Mouse (Mus musculus) lung, postnatal 0 days (tissue): ENCODE results near the gene Rev1.

Source experiments
- CTCF ChIP-seq: IDR thresholded peaks from 2 replicates; pipeline ENCODE4 v1.5.1; 2016; ENCODE audit warnings: antibody characterized with exemption, mild to moderate bottlenecking
- EP300 ChIP-seq: IDR thresholded peaks from 2 replicates; pipeline ENCODE4 v1.6.1; 2016; ENCODE audit warnings: antibody characterized with exemption, mild to moderate bottlenecking, control low read depth

DNA sequence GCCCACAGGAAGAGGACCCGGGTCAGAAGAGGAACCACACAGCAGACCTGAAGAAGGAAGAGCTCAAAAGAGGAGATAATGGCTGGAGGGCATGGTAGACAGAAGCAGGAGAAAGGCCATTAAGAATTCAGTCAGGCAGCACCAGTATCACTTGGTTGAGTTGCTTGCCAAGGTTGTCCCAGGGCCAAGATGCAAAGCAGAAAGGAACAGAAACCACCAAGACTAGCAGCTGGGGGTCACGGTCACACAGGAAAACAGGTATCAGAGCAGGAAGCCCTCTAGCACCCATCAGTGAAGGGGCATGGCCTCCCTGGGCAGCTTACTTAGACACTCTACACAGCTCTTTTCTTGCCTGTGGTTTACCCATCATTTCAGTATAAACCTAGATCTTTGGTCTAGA is 9.8 kb upstream of the Rev1 start:
- no peak for TF ChIP-seq EP300
- no peak for TF ChIP-seq CTCF
